Mouse (Mus musculus) MEL (cell line): Measurements from ENCODE around the gene Cct2. TPM values are rescaled to one million over a fixed set of nuclear protein-coding genes. Genes with fewer than 3 reads are reported as not detected.

ENCODE experiments used
- DNase-seq: peaks from one replicate; pipeline ENCODE4 v3.0.0; 2011; ENCODE audit warnings: low read depth, low spot score
- H3K27ac ChIP-seq: 2 replicates; pipeline ENCODE4 v1.5.1; 2012; ENCODE audit warnings: low read depth, mild to moderate bottlenecking, control low read depth, low read length, moderate library complexity; ENCODE audit not compliant: control insufficient read depth
- H3K27me3 ChIP-seq, 2 experiments: fragments of 150-350 bp in 1 of 2; sonication (generic) in 1 of 2; 2 replicates each; pipeline ENCODE4 v1.6.1; 2012; ENCODE audit warnings: low read length in 2 of 2, mild to moderate bottlenecking in 2 of 2, improper control_type of control experiment in 1 of 2, moderate library complexity in 1 of 2; ENCODE audit not compliant: insufficient read depth in 2 of 2, control insufficient read depth in 1 of 2
- H3K36me3 ChIP-seq, 2 experiments: 2 replicates each; pipeline ENCODE4 v1.6.1; 2012 to 2014; ENCODE audit warnings: low read length in 2 of 2, improper control_type of control experiment in 1 of 2, inconsistent platforms in 1 of 2, mild to moderate bottlenecking in 1 of 2; ENCODE audit not compliant: insufficient read depth in 2 of 2, control insufficient read depth in 1 of 2
- H3K4me1 ChIP-seq, 2 experiments: fragments of 150-350 bp in 1 of 2; sonication (generic) in 1 of 2; 2 replicates each; pipeline ENCODE4 v1.6.1; 2012; ENCODE audit warnings: low read length in 2 of 2, improper control_type of control experiment in 1 of 2, mild to moderate bottlenecking in 1 of 2; ENCODE audit not compliant: insufficient read depth in 2 of 2, control insufficient read depth in 1 of 2
- H3K4me3 ChIP-seq, 2 experiments: fragments of 150-350 bp in 1 of 2; sonication (generic) in 1 of 2; 2 replicates each; pipeline ENCODE4 v1.5.1; 2012; ENCODE audit warnings: low read depth in 2 of 2, low read length in 2 of 2, mild to moderate bottlenecking in 2 of 2, moderate library complexity in 2 of 2, control low read depth in 1 of 2, improper control_type of control experiment in 1 of 2; ENCODE audit not compliant: control insufficient read depth in 1 of 2, insufficient read depth in 1 of 2
- H3K79me2 ChIP-seq: 2 replicates; pipeline ENCODE4 v1.6.1; 2012; ENCODE audit warnings: mild to moderate bottlenecking, low read length, moderate library complexity; ENCODE audit not compliant: control insufficient read depth, poor library complexity, insufficient read depth
- H3K9ac ChIP-seq: 2 replicates; pipeline ENCODE4 v1.6.1; 2012; ENCODE audit warnings: low read depth, mild to moderate bottlenecking, control low read depth, low read length, moderate library complexity; ENCODE audit not compliant: control insufficient read depth, poor library complexity, severe bottlenecking
- H3K9me3 ChIP-seq: fragments of 150-350 bp; sonication (generic); replicated peaks from 2 replicates; pipeline ENCODE4 v1.6.1; 2012; ENCODE audit warnings: mild to moderate bottlenecking, low read length, improper control_type of control experiment, moderate library complexity; ENCODE audit not compliant: insufficient read depth
- BHLHE40 ChIP-seq: IDR thresholded peaks from 2 replicates; pipeline ENCODE4 v1.6.1; 2012; ENCODE audit warnings: low read depth, mild to moderate bottlenecking, inconsistent platforms, low read length, improper control_type of control experiment, borderline replicate concordance
- CHD1 ChIP-seq: IDR thresholded peaks from 2 replicates; pipeline ENCODE4 v1.6.1; 2012; ENCODE audit warnings: low read depth, mild to moderate bottlenecking, inconsistent platforms, low read length, improper control_type of control experiment
- CHD2 ChIP-seq: IDR thresholded peaks from 2 replicates; pipeline ENCODE4 v1.6.1; 2011; ENCODE audit warnings: low read length, improper control_type of control experiment
- CTCF ChIP-seq, 3 experiments: IDR thresholded peaks in 2 of 3; conservative IDR thresholded peaks in 1 of 3; 2 replicates each; pipeline ENCODE4 v1.5.1; 2011 to 2012; ENCODE audit warnings: low read length in 3 of 3, low read depth in 2 of 3, mild to moderate bottlenecking in 2 of 3, improper control_type of control experiment in 1 of 3, inconsistent platforms in 1 of 3, mixed read lengths in 1 of 3, moderate library complexity in 1 of 3; ENCODE audit not compliant: control insufficient read depth in 1 of 3, insufficient read depth in 1 of 3, poor library complexity in 1 of 3, severe bottlenecking in 1 of 3
- E2F4 ChIP-seq: IDR thresholded peaks from 2 replicates; pipeline ENCODE4 v1.6.1; 2011; ENCODE audit warnings: low read depth, low read length, improper control_type of control experiment, borderline replicate concordance
- GATA1 ChIP-seq: IDR thresholded peaks from 2 replicates; pipeline ENCODE4 v1.6.1; 2011; ENCODE audit warnings: low read depth, low read length, improper control_type of control experiment
- HCFC1 ChIP-seq: IDR thresholded peaks from 2 replicates; pipeline ENCODE4 v1.6.1; 2012; ENCODE audit warnings: low read depth, mild to moderate bottlenecking, inconsistent platforms, low read length, improper control_type of control experiment, moderate library complexity
- MAFK ChIP-seq: IDR thresholded peaks from 2 replicates; pipeline ENCODE4 v1.6.1; 2011; ENCODE audit warnings: low read depth, mild to moderate bottlenecking, low read length, improper control_type of control experiment, borderline replicate concordance
- MAX ChIP-seq: IDR thresholded peaks from 2 replicates; pipeline ENCODE4 v1.6.1; 2011; ENCODE audit warnings: low read length, improper control_type of control experiment
- MXI1 ChIP-seq: IDR thresholded peaks from 2 replicates; pipeline ENCODE4 v1.6.1; 2011; ENCODE audit warnings: mild to moderate bottlenecking, low read depth, low read length, improper control_type of control experiment
- MYC ChIP-seq: IDR thresholded peaks from 2 replicates; pipeline ENCODE4 v1.6.1; 2011; ENCODE audit warnings: low read depth, mild to moderate bottlenecking, low read length, improper control_type of control experiment, moderate library complexity
- NELFE ChIP-seq: IDR thresholded peaks from 2 replicates; pipeline ENCODE4 v1.6.1; 2011; ENCODE audit warnings: low read depth, low read length, improper control_type of control experiment
- NRF1 ChIP-seq: IDR thresholded peaks from 2 replicates; pipeline ENCODE4 v1.6.1; 2014; ENCODE audit warnings: low read depth, mild to moderate bottlenecking, inconsistent platforms, low read length, improper control_type of control experiment, moderate library complexity; ENCODE audit not compliant: poor library complexity, insufficient read depth, severe bottlenecking
- POLR2A ChIP-seq, 2 experiments: IDR thresholded peaks; 2 replicates each; pipeline ENCODE4 v1.6.1; 2011 to 2012; ENCODE audit warnings: low read length in 2 of 2, mild to moderate bottlenecking in 2 of 2, control low read depth in 1 of 2, improper control_type of control experiment in 1 of 2, low read depth in 1 of 2, moderate library complexity in 1 of 2; ENCODE audit not compliant: control insufficient read depth in 1 of 2, insufficient read depth in 1 of 2, poor library complexity in 1 of 2
- POLR2AphosphoS2 ChIP-seq: IDR thresholded peaks from 2 replicates; pipeline ENCODE4 v1.6.1; 2011; ENCODE audit warnings: low read length, improper control_type of control experiment
- POLR2AphosphoS5 ChIP-seq: IDR thresholded peaks from 2 replicates; pipeline ENCODE4 v1.6.1; 2012; ENCODE audit warnings: low read depth, borderline replicate concordance, mild to moderate bottlenecking, inconsistent platforms, low read length, moderate library complexity, mixed read lengths
- SIN3A ChIP-seq: IDR thresholded peaks from 2 replicates; pipeline ENCODE4 v1.6.1; 2012; ENCODE audit warnings: low read length, improper control_type of control experiment, inconsistent platforms
- TAL1 ChIP-seq: IDR thresholded peaks from 2 replicates; pipeline ENCODE4 v1.6.1; 2012; ENCODE audit warnings: mild to moderate bottlenecking, inconsistent platforms, low read length, moderate library complexity, mixed read lengths
- TCF12 ChIP-seq: IDR thresholded peaks from 2 replicates; pipeline ENCODE4 v1.6.1; 2014; ENCODE audit warnings: low read depth, mild to moderate bottlenecking, inconsistent platforms, low read length, improper control_type of control experiment, moderate library complexity
- UBTF ChIP-seq: IDR thresholded peaks from 2 replicates; pipeline ENCODE4 v1.6.1; 2012; ENCODE audit warnings: low read depth, mild to moderate bottlenecking, inconsistent platforms, low read length, improper control_type of control experiment, moderate library complexity, borderline replicate concordance; ENCODE audit not compliant: insufficient read depth
- USF1 ChIP-seq: IDR thresholded peaks from 2 replicates; pipeline ENCODE4 v1.6.1; 2014; ENCODE audit warnings: low read depth, mild to moderate bottlenecking, inconsistent platforms, low read length, improper control_type of control experiment, moderate library complexity
- ZKSCAN1 ChIP-seq: IDR thresholded peaks from 2 replicates; pipeline ENCODE4 v1.6.1; 2012; ENCODE audit warnings: low read depth, mild to moderate bottlenecking, inconsistent platforms, low read length, improper control_type of control experiment, moderate library complexity
- ZNF384 ChIP-seq: IDR thresholded peaks from 2 replicates; pipeline ENCODE4 v1.6.1; 2012; ENCODE audit warnings: low read depth, mild to moderate bottlenecking, inconsistent platforms, low read length, improper control_type of control experiment
- polyA plus RNA-seq, 2 experiments: library from polyadenylated mRNA; stranded (reverse) in 1 of 2; unstranded in 1 of 2; fragments of >175 nt in 1 of 2; fragments of >200 nt in 1 of 2; gene quantifications; 2 replicates each; pipeline versions ENCODE4 v1.2.1 to v1.2.4; 2012; ENCODE audit warnings: low replicate concordance in 2 of 2, low read depth in 1 of 2; ENCODE audit not compliant: insufficient read length in 2 of 2, insufficient read depth in 1 of 2, missing spikeins in 1 of 2
- total RNA-seq: library from RNA; depleted of rRNA; stranded (reverse); fragments of 300-350 nt; gene quantifications from 2 replicates; pipeline ENCODE4 v1.2.3, GENCODE M21; 2012

The Cct2 gene
- total and polyA plus RNA-seq, 3 experiments: 543 to 879 TPM; not detected in 1

DNA sequence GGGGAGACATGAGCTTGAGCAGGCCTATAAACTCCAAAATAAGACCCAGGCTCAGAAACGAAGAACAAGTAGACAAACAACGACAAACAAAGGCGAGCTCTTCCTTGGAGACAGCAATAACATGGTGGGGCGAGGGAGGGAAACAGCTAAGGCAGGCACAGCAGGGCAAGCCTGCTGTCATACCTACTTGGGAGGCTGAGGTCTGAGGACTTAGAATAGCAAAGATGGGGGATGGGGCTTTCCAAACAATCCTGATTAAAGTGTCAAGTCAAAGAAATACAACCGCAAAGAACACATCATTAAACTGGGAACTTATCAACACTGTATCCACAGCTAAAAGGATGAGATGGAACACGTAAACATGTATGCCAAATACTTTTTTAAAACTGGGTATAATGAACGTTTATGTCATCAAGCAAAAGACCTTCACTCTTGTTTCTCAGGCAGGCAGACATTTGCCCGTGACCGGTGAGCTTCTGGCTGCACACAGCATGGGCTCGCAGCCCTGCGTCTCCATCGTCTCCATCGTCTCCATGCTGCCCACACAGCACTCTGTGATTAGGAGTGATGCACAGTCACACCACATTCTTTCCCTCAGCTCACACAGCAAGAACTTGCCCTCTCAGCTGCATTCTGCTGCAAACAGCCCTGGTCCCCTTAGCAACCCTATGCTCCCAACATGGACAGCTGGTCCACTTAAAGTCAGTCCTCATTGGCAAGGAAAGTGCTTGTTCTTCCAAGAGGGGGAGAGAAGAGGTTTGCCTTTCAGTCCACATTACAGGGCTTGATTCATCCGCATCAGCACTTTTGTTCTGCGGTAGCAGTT is 31.1 kb upstream of the Cct2 start:
- Histone ChIP-seq H3K27me3 (no peaks in the 10 kb centered on the region), H3K9ac (no peak overlapping the region), H3K36me3 (peaks cover 0 to 5% of the 10 kb centered on the region in 2 experiments; a peak in 2 of 4 replicates), H3K4me3 (no peak overlapping the region), H3K9me3 (no peaks in the 10 kb centered on the region), H3K79me2 (no peaks in the 10 kb centered on the region), H3K4me1 (peaks cover 4% of the 10 kb centered on the region in 2 experiments), H3K27ac (no peak overlapping the region)
- DNase-seq: no peak
- TF ChIP-seq HCFC1: no peak
- TF ChIP-seq USF1: no peak
- TF ChIP-seq GATA1: no peak
- no peak for TF ChIP-seq MAFK

DNA sequence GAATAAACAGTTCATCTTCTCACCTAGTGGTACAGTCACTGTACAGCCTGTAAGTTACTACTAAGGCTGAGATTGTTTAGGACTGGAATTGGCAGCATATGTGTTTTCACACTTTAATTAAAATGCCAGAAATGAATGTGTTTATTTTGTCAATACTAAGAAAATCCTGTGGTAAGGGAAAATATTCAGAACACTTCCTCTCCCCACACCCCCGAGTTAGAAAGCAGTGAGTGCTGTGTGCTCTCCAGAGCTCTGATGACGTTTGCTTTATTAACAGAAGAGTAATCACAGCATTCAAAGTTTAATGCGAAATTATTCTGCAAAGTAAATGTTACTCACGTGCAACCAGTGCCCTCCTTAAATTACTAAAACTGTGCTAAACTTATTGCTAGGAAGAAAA is 26.0 kb upstream of the Cct2 start:
- Histone ChIP-seq H3K9ac (no peak overlapping the region), H3K27me3 (no peaks in the 10 kb centered on the region), H3K9me3 (no peaks in the 10 kb centered on the region), H3K79me2 (no peaks in the 10 kb centered on the region), H3K27ac (no peak overlapping the region), H3K4me3 (no peak overlapping the region), H3K4me1 (no peaks in the 10 kb centered on the region), H3K36me3 (no peaks in the 10 kb centered on the region; a peak in 1 of 4 replicates)
- no peak for DNase-seq
- TF ChIP-seq BHLHE40 (no peak), MXI1 (no peak), NELFE (no peak), CHD1 (no peak), E2F4 (no peak), ZNF384 (no peak), CTCF (IDR thresholded peaks at IDR 0.05 in 2 of 3, conservative IDR thresholded peaks at IDR 0.05 in 1 of 3; ENCODE audit: control insufficient read depth in 1 of 3, insufficient read depth in 1 of 3, low read depth in 2 of 3, low read length in 3 of 3, poor library complexity in 1 of 3, severe bottlenecking in 1 of 3) (no peak), NRF1 (no peak), SIN3A (no peak), MAX (no peak), CHD2 (no peak), UBTF (no peak), POLR2AphosphoS2 (no peak), TCF12 (no peak), TAL1 (no peak), MYC (no peak), POLR2A (IDR thresholded peaks at IDR 0.05; ENCODE audit: control insufficient read depth in 1 of 2, insufficient read depth in 1 of 2, low read depth in 1 of 2, low read length in 2 of 2, poor library complexity in 1 of 2) (no peak), MAFK (no peak), ZKSCAN1 (no peak), POLR2AphosphoS5 (no peak)
